Mouse (Mus musculus) bone marrow macrophage, adult 2 months (primary cell): ENCODE measurements around the gene Rela. TPM values are rescaled to one million over a fixed set of nuclear protein-coding genes. Genes with fewer than 3 reads are reported as not detected.
A peak's percentile ranks its signal among the peaks of the same experiment; 100 is the strongest.

Source experiments
- H3K27ac ChIP-seq: 2 replicates; pipeline ENCODE4 v1.5.1; 2012; ENCODE audit warnings: low read depth, low read length; ENCODE audit not compliant: insufficient read depth
- H3K4me1 ChIP-seq: 2 replicates; pipeline ENCODE4 v1.6.1; 2012; ENCODE audit warnings: low read length; ENCODE audit not compliant: control insufficient read depth, insufficient read depth
- H3K4me3 ChIP-seq: 2 replicates; pipeline ENCODE4 v1.5.1; 2012; ENCODE audit warnings: mild to moderate bottlenecking, low read length, moderate library complexity; ENCODE audit not compliant: insufficient read depth
- CTCF ChIP-seq: IDR thresholded peaks from 2 replicates; pipeline ENCODE4 v1.5.1; 2012; ENCODE audit warnings: low read depth, mild to moderate bottlenecking, low read length, moderate library complexity
- POLR2A ChIP-seq: IDR thresholded peaks from 2 replicates; pipeline ENCODE4 v1.6.1; 2012; ENCODE audit warnings: mild to moderate bottlenecking, low read depth, low read length, borderline replicate concordance
- polyA plus RNA-seq: library from polyadenylated mRNA; stranded (reverse); fragments of >200 nt; gene quantifications from 2 replicates; pipeline ENCODE4 v1.2.4, GENCODE M21; 2012; ENCODE audit not compliant: missing spikeins, insufficient read depth, insufficient read length

Gene Rela
- polyA plus RNA-seq, 1 experiment: 93.4 TPM

DNA sequence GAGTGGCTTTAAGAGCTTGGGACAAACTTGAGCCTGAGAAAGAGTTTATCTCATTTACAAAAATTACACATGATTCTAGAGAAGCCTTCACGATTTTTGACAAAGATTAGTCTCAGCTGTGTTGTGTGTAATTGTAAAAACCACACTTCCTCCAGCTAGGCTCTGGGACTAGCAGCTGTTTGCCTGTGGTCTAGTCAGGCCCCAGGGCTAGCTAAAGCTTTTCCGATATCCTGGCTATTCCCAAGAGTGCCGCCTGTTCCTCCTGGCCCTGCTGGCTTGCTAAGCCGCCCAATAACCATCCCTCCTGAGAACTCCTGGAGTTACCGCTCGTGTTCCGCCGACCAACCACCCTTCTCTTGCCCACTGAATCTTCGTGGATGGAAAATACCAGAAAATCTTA, 5.2 kb upstream of the Rela start:
- no peak overlapping the region for H3K27ac ChIP-seq
- TF ChIP-seq CTCF (no peak), POLR2A (no peak)
- H3K4me3 ChIP-seq: no peak overlapping the region
- H3K4me1 ChIP-seq: peaks cover 9% of the 10 kb centered on the region

DNA sequence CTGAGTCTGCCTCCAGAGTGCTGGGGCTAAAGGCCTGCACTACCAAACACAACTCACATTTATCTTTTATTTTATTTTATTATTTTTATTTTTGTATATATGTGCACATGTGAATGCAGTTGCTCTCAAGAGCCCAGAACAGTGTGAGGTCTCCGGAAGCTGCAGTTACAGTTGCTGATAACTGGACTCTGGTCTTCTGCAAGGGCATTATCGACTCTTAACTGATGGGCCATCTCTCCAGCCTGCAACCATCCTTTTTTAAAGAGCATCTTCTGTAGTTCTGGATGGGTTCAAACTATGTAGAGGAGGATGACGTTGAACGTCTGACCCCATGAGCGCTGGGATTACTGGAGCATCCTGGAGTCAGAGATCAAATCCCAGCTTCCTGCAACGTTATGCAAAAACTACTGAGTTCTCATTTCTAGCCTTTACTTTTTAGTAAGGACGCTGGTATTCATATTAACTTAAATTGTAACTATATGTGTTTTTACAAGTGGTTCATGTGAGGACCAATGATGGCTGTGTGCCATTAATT, 1.2 kb upstream of the Rela start:
- Histone ChIP-seq H3K4me3 (no peak overlapping the region), H3K27ac (no peak overlapping the region), H3K4me1 (peaks cover 25% of the 10 kb centered on the region)
- no peak for TF ChIP-seq POLR2A
- no peak for TF ChIP-seq CTCF

DNA sequence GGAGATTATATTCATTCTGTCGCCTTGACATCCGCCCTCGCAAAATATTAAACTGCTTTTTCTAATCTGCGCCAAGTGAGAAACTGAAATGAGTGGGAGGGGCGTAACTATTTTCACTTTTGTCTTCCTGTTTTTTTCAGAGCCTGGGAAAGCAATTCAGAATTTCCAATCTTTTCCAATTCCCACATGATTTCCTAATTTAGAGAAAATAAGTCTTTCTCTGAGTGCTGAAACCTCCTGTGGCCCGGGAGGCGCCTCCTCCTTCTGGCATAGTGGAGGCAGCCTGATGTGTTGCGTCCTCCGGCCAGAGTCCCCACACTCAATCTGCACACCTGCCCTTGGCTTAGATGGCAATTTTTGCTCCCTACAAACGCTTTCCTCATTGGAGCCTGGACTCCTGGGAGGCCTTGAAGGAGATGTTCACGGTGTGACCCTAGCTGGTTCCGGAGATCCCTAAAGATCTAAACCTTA, 677 bp upstream of the Rela start:
- H3K4me3 ChIP-seq: peak overlapping the region; percentile 94
- peak overlapping the region; percentile 84 for H3K27ac ChIP-seq
- H3K4me1 ChIP-seq: peaks cover 25% of the 10 kb centered on the region
- TF ChIP-seq CTCF: no peak
- no peak for TF ChIP-seq POLR2A

DNA sequence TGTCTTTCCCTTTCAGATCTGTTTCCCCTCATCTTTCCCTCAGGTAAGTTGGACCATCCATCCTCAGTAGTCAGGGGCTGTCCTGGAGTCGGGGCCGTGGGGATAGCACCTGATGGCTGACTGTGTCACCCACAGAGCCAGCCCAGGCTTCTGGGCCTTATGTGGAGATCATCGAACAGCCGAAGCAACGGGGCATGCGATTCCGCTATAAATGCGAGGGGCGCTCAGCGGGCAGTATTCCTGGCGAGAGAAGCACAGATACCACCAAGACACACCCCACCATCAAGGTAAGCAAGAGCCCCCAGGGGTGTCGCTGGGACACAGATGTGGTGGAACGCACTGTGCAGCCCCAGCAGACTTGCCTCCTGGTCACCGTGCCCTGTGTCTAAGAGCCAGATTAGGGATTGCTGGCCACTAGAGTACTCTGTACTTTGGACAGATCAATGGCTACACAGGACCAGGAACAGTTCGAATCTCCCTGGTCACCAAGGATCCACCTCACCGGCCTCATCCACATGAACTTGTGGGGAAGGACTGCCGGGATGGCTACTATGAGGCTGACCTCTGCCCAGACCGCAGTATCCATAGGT, 1.2 kb downstream of the Rela start:
- TF ChIP-seq POLR2A: no peak
- TF ChIP-seq CTCF: no peak
- Histone ChIP-seq H3K27ac (no peak overlapping the region), H3K4me3 (peak overlapping the region; percentile 94), H3K4me1 (peaks cover 25% of the 10 kb centered on the region)

DNA sequence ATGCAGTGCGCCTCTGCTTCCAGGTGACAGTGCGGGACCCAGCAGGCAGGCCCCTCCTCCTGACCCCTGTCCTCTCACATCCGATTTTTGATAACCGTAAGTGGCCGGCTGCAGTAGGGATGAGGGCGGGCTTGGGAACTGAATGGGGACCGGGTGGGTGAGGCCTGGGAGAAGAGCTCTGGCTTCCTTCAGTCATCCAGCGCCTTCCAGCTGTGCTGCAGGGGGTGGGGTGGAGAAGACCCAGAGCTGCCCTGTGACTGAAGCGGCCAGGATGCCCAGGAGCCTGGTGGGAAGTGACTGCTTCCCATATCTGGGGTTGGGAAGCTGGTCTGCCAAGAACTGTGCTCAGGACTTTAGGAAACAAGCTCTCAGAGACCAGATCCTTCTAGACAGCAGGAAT, 3.1 kb downstream of the Rela start:
- no peak overlapping the region for H3K27ac ChIP-seq
- peaks cover 25% of the 10 kb centered on the region for H3K4me1 ChIP-seq
- no peak for TF ChIP-seq POLR2A
- TF ChIP-seq CTCF: no peak
- H3K4me3 ChIP-seq: no peak overlapping the region

DNA sequence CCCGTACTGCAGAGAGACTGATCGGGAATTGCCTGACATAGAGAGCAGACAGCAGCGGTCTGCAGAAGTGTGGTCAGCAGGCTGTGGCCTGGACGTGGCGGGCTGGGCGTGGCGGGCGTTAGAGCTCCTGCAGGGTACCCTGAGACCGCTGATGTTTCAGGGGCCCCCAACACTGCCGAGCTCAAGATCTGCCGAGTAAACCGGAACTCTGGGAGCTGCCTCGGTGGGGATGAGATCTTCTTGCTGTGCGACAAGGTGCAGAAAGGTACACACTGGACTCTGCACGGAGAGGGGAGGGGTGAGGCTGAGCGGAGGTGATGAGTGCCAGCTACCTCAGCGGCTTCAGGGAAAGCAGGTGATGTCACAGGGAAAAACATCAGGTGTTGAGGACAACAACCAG, 3.7 kb downstream of the Rela start:
- no peak overlapping the region for H3K4me3 ChIP-seq
- H3K4me1 ChIP-seq: peaks cover 25% of the 10 kb centered on the region
- TF ChIP-seq CTCF (no peak), POLR2A (no peak)
- H3K27ac ChIP-seq: no peak overlapping the region

DNA sequence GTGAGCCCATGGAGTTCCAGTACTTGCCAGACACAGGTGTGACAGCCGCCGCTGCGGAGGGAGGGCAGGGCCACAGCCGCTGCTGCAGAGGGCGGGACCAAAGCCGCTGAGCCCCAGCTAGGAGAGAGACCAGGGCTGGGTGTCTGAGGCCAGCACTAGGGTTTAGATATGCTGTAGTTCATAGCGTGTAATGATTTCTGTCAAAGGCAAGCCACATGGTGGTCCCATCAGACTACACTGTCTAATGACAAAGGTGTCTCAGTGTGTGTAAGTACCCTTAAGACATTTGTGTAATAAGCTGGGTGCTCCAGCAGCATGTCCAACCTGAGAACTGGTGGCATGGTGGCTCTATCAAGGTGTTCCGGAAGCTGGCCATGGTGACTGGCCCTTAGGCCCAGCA, 4.4 kb downstream of the Rela start:
- TF ChIP-seq POLR2A: no peak
- TF ChIP-seq CTCF: no peak
- no peak overlapping the region for H3K27ac ChIP-seq
- peaks cover 19% of the 10 kb centered on the region for H3K4me1 ChIP-seq
- H3K4me3 ChIP-seq: no peak overlapping the region

DNA sequence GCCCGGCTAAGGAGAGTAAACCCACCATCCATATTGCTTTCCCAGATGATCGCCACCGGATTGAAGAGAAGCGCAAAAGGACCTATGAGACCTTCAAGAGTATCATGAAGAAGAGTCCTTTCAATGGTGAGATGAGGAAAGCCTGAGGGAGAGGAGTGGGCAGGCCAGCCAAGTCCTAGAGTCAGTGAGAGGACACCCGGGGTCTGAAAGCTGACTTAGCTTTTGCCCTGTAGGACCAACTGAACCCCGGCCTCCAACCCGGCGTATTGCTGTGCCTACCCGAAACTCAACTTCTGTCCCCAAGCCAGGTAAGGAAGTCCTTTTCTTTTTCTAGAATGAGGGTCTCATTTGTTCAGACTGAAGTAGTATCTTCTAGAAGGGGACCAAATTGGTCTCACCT, 8.0 kb downstream of the Rela start:
- Histone ChIP-seq H3K4me1 (peaks cover 15% of the 10 kb centered on the region), H3K4me3 (no peak overlapping the region), H3K27ac (no peak overlapping the region)
- TF ChIP-seq CTCF (no peak), POLR2A (no peak)

DNA sequence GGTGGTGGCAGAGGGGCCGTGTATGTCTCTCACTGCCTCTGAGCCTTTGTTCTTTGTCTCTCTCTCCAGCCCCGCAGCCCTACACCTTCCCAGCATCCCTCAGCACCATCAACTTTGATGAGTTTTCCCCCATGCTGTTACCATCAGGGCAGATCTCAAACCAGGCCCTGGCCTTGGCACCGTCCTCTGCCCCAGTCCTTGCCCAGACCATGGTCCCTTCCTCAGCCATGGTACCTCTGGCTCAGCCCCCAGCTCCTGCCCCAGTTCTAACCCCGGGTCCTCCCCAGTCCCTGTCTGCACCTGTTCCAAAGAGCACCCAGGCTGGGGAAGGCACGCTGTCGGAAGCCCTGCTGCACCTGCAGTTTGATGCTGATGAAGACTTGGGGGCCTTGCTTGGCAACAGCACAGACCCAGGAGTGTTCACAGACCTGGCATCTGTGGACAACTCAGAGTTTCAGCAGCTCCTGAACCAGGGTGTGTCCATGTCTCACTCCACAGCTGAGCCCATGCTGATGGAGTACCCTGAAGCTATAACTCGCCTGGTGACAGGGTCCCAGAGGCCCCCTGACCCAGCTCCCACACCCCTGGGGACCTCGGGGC, 9.5 kb downstream of the Rela start:
- Histone ChIP-seq H3K27ac (no peak overlapping the region), H3K4me1 (peaks cover 15% of the 10 kb centered on the region), H3K4me3 (no peak overlapping the region)
- TF ChIP-seq POLR2A: no peak
- no peak for TF ChIP-seq CTCF

DNA sequence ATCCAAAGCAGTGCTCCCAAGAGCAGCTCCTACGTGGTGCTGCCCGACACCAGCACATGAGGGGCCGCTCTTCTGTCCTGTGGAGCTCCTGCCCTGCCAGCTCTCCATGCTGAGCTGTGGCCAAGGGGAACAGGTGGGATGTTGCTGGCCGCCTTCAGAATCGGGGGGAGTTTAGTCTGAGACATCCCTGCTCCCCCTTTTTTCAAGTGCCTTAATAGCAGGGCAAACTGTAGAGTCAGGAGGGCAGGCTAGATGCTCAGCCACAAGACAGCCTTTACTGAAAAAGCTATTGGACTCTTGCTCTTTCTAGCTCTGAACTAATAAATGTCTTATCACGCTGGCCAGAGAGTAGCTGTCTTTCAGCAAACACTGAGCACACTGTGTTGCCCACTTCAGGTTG, 10.5 kb downstream of the Rela start:
- no peak for TF ChIP-seq POLR2A
- TF ChIP-seq CTCF: no peak
- H3K4me1 ChIP-seq: peaks cover 15% of the 10 kb centered on the region
- peak overlapping the region; percentile 85 for H3K27ac ChIP-seq
- H3K4me3 ChIP-seq: no peak overlapping the region
